Mouse (Mus musculus) neutrophil, adult 5-6 weeks (primary cell): ENCODE measurements around the gene Hmga2. TPM values are rescaled to one million over a fixed set of nuclear protein-coding genes. Genes with fewer than 3 reads are reported as not detected.
"Not testable (repeated sequence)": the region's sequence is repeated elsewhere in the genome, so short reads cannot be mapped to it uniquely, and the experiment has no call there.

Experiments used
- ATAC-seq: fragments of 151-379, 151-347 bp; 2 replicates; pipeline ENCODE4 v1.8.0; 2017; ENCODE audit warnings: mild to moderate bottlenecking, moderate TSS enrichment; ENCODE audit not compliant: insufficient number of reproducible peaks, poor library complexity, low FRiP score, severe bottlenecking; ENCODE audit errors: extremely low read depth
- total RNA-seq: library from RNA; stranded (forward); fragments of 200-1000 nt; gene quantifications from 2 replicates; pipeline ENCODE4 v1.2.3, GENCODE M21; 2017

Gene Hmga2
- total RNA-seq, 1 experiment from 2014 or later, result 0.23 TPM

- ATAC-seq, result no peak
Measured at GRCm38 (mm10) chr10:120371215-120371614, 105.1 kb downstream of the Hmga2 start.

DNA sequence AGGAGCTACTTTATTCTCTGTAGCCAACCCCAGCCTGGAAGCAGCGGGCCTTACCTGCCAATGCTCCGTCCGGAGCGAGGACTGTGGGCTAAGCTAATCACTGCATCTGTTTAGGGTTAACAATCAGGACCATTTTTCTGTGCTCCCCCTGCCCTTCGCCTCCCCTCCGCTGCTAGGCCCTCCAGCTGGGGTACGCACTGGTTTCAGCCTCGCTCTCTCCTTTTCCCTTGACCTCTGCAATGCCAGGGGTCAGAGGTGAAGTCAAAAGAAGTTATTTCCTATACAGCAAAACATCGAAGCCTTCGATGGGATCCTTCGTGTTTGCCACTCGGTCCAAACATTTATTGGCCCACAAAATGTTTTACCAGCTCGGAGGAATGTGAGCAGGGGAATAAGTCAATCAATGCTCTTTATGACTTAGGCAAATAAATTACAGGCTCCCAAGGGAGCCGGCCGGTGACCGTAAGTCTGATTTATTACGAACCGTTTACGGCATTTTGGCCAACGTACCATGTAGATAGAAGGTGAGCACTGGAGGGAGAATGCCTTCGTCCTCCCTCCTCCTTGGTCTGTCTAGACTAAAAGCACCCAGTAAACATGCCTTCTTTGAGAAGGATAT lies 107.0 kb downstream of the Hmga2 start:
- no peak for ATAC-seq

- not testable (repeated sequence) for ATAC-seq
Measured at GRCm38 (mm10) chr10:120366173-120366592, 110.1 kb downstream of the Hmga2 start.

GRCm38 (mm10) chr10:120365380-120366172 lies 110.7 kb downstream of the Hmga2 start:
- ATAC-seq, result no peak

GRCm38 (mm10) chr10:120363983-120364582 lies 112.2 kb downstream of the Hmga2 start:
- ATAC-seq, result no peak

- ATAC-seq, result not testable (repeated sequence)
Measured at GRCm38 (mm10) chr10:120363298-120363982, 112.8 kb downstream of the Hmga2 start.

DNA sequence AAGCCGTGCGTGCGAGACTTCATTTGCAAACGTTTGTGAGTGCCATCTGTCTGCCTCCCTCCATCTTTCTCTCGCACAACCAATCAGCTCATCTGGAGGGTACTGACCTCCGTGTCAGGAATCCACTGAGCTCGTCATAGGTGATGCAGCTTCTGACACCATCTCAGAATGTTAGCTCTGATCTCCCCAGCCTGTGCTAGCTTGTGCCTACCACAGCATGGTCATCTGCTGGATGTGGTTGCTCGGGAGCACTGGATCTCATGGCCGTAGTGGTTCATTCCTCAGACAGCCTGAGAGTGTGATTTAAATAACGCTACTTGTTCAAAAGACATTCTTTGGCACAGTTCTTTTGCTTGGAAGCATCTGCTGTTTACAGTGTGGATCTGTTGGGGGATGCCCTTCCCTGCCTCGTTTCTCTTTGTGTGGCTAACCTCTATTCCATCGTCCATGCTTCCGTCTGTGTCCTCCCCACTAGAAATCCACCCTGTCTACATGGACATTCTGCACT lies 121.7 kb downstream of the Hmga2 start:
- ATAC-seq, result no peak

DNA sequence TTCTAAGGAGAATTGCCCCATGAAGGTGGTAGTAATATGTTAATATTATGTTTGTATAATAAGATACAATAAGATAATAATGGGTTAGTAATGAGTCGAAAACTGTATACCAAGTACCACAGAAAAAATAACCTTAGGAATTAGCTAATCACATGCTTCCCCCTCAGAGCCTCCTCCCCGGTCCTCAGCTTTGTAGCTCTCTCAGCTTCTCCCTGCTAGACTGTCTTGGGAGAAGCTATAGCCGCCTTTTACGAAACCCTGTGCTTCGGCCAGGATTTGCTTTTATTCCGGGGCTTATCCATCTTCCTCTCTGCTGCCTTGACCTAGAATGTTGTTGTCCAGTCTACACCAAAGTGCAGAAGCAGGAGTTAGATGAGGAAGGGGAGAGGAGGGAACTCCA lies 130.9 kb downstream of the Hmga2 start:
- ATAC-seq, result no peak

DNA sequence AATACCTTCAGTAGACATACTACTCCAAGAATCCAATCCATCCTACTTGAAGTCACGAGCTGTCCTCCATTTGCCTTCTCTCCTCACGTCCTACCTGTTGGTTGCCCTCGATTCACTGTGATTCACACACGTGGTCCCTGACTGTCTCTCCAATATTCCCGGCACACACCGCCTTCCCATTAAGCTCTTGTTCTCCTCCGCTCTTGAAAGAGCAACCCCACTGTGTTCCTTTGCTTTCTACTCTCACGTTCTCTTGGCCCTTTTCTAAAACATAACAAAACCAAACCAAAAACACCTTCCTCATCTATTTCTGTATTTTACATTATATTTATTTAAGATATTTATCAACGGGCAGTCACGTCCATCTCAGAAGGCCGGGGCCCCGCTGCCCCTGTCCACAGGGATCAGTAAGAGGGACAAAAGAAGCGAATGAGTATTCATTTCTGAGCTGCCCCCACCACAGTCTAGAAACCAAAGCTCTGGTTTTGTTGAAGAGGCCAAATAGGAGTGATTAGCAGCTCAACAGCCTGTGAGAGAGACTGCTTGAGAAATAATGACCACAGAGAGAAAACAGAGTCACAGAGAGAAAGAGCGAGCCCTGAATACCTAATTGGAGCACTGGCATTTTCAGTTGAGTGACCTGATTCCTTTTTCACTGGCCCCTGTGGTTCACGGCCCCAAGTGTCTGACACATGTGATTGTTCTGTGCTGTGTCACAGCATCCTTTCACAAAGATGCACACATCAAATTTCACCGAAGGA lies 131.5 kb downstream of the Hmga2 start:
- ATAC-seq, result no peak

GRCm38 (mm10) chr10:120339906-120340305 lies 136.4 kb downstream of the Hmga2 start:
- not testable (repeated sequence) for ATAC-seq

GRCm38 (mm10) chr10:120339324-120339723 lies 136.9 kb downstream of the Hmga2 start:
- no peak for ATAC-seq

DNA sequence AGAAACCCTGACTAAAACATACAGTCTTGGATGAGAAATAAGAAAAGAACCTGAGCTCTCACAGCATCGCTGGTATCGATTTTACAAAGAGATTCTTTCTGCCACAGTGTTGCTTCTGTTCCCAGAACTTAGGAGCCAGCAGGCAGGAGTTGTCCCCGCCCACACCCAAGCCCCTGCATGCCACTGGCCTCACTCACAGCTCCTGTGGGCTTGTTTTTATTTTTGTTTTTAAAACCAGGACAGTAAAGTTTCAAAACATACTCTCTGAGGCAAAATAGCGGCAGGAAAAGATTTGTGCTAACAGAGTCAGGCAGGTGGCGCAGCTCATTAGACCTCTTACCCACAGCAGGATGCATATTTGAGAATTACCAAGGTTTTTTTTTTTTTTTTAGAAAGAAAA lies 137.4 kb downstream of the Hmga2 start:
- no peak for ATAC-seq

GRCm38 (mm10) chr10:120338431-120338830 lies 137.8 kb downstream of the Hmga2 start:
- ATAC-seq, result not testable (repeated sequence)

- ATAC-seq, result no peak
Measured at GRCm38 (mm10) chr10:120327946-120328345, 148.3 kb downstream of the Hmga2 start.

- ATAC-seq, result peak; percentile 65
Measured at GRCm38 (mm10) chr10:120323584-120324203, 152.6 kb downstream of the Hmga2 start.

DNA sequence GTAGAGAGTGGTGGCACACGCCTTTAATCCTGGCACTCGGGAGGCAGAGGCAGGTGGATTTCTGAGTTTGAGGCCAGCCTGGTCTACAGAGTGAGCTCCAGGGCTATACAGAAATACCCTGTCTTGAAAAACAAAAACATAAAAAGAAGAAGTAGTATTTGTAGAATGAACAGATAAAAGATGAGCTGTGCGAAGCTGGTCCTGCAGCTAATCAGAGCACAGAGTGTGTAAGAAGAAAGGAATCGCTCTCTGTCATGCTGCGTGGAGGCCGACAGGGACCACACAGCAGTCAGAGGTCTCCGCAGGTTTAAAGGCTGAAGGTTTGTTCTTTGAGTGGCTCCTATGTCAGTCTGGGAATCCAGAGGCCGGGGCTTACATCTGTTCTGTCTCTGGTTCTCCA lies 153.5 kb downstream of the Hmga2 start:
- ATAC-seq, result no peak

GRCm38 (mm10) chr10:120319614-120320013 lies 156.7 kb downstream of the Hmga2 start:
- no peak for ATAC-seq
